Comparison of ENCODE assay signal across 22 mouse cellular contexts in genomic region chr5:117152944-117153343, GRCm38 (mm10). TPM values are rescaled to one million over a fixed set of nuclear protein-coding genes. Genes with fewer than 3 reads are reported as not detected.
DNase-seq lines count a peak whose midpoint lies in the region; ATAC-seq and TF ChIP-seq lines count a peak whose summit lies in the region.
"Had no signal": no experiment of that assay in that cellular context is flagged by ENCODE, and none has a peak within 500 bp of the region (broad histone marks: within the 10 kb centered on the region; RNA-seq: fewer than 3 reads in every experiment).

No protein-coding gene starts in this region.

- no peaks in the 10 kb centered on the region for H3K4me1 ChIP-seq in midbrain, postnatal 0 days (ENCODE audit: insufficient read depth, low read length)
- no peaks in the 10 kb centered on the region for H3K4me1 ChIP-seq in midbrain, embryonic 15.5 days
- H3K4me1 ChIP-seq in small intestine, adult 2 months (ENCODE audit: control insufficient read depth, insufficient read depth, insufficient read length, low read length), result peaks cover 7% of the 10 kb centered on the region; the same call in 1 of the 2 replicates
- H3K4me1 ChIP-seq: forebrain, embryonic 10.5 days; hindbrain, embryonic 13.5 days had no signal

- no peak overlapping the region for H3K9ac ChIP-seq in midbrain, postnatal 0 days (replicated peaks; ENCODE audit: low read length, poor library complexity, severe bottlenecking)
- no peak overlapping the region for H3K9ac ChIP-seq in midbrain, embryonic 15.5 days
- H3K9ac ChIP-seq: embryonic facial prominence, embryonic 15.5 days; heart, embryonic 13.5 days; hindbrain, embryonic 13.5 days; kidney, embryonic 15.5 days; liver, embryonic 13.5 days had no signal

- POLR2A ChIA-PET in Patski (lab: Charles Lee), result interaction anchor here (0.6 to 1.7 kb wide), 3 partner anchors 20 to 33 kb away, joined by 3 to 4 read pairs (median 4); partner anchors contain the start of gene Taok3

- no peaks in the 10 kb centered on the region for H3K9me3 ChIP-seq in midbrain, postnatal 0 days (ENCODE audit: low read length)
- H3K9me3 ChIP-seq in midbrain, embryonic 15.5 days, result no peaks in the 10 kb centered on the region
- H3K9me3 ChIP-seq: embryonic facial prominence, embryonic 15.5 days; heart, embryonic 13.5 days; hindbrain, embryonic 13.5 days; kidney, embryonic 15.5 days; liver, embryonic 13.5 days had no signal

- in situ Hi-C loops in Patski (cut with MboI; ENCODE audit: low pct_unique_long_range_greater_than_20kb), result no loop called here

- no peak overlapping the region for H3K27ac ChIP-seq in layer of hippocampus, adult 2 months
- no peak overlapping the region for H3K27ac ChIP-seq in midbrain, postnatal 0 days (ENCODE audit: low read depth, low read length)
- H3K27ac ChIP-seq in midbrain, embryonic 15.5 days, result no peak overlapping the region
- no peak overlapping the region for H3K27ac ChIP-seq in small intestine, adult 2 months (ENCODE audit: insufficient read depth, low read depth, low read length)
- H3K27ac ChIP-seq: forebrain, embryonic 10.5 days; hindbrain, embryonic 13.5 days; kidney, embryonic 15.5 days; liver, embryonic 13.5 days had no signal

- H3K4me3 ChIP-seq in layer of hippocampus, adult 2 months, result no peak overlapping the region
- H3K4me3 ChIP-seq in midbrain, postnatal 0 days (ENCODE audit: low read depth, low read length), result no peak overlapping the region
- no peak overlapping the region for H3K4me3 ChIP-seq in midbrain, embryonic 15.5 days
- no peak overlapping the region for H3K4me3 ChIP-seq in small intestine, adult 2 months (ENCODE audit: low read depth, low read length)
- H3K4me3 ChIP-seq: embryonic facial prominence, embryonic 15.5 days; forebrain, embryonic 10.5 days; heart, embryonic 13.5 days; hindbrain, embryonic 13.5 days; kidney, embryonic 15.5 days; liver, embryonic 13.5 days; megakaryocyte, embryonic 14.5 days had no signal

- no peak for ATAC-seq in midbrain, postnatal 0 days (ENCODE audit: low FRiP score)
- ATAC-seq in midbrain, embryonic 15.5 days (replicated peaks), result no peak
- ATAC-seq in Patski, result no peak
- ATAC-seq: activated CD4-positive, CD25-positive, alpha-beta regulatory T cell, adult 4 months; midbrain, embryonic 16.5 days had no signal

- no peaks in the 10 kb centered on the region for H3K36me3 ChIP-seq in midbrain, postnatal 0 days (ENCODE audit: insufficient read depth, low read length)
- no peaks in the 10 kb centered on the region for H3K36me3 ChIP-seq in midbrain, embryonic 15.5 days (replicated peaks)
- peaks cover 34% of the 10 kb centered on the region for H3K36me3 ChIP-seq in small intestine, adult 2 months (ENCODE audit: control insufficient read depth, insufficient read depth, low read length)
- H3K36me3 ChIP-seq: embryonic facial prominence, embryonic 15.5 days; forebrain, embryonic 10.5 days; hindbrain, embryonic 13.5 days; kidney, embryonic 15.5 days had no signal

- peak; percentile 43 for TF ChIP-seq CTCF in layer of hippocampus, adult 2 months (conservative IDR thresholded peaks at IDR 0.05)
- TF ChIP-seq CTCF in midbrain, postnatal 0 days (IDR thresholded peaks at IDR 0.05), result peak; percentile 31
- TF ChIP-seq CTCF in Patski (IDR thresholded peaks at IDR 0.05), result peak; percentile 54
- TF ChIP-seq CTCF in small intestine, adult 2 months (IDR thresholded peaks at IDR 0.05; ENCODE audit: extremely low read depth, insufficient read length, insufficient replicate concordance, low read depth, low read length), result peak; percentile 28; the same call in 1 of the 2 replicates

- no peak for TF ChIP-seq POLR2A in small intestine, adult 2 months (IDR thresholded peaks at IDR 0.05; ENCODE audit: low read depth, low read length)

- no peak overlapping the region for H3K4me2 ChIP-seq in midbrain, postnatal 0 days (ENCODE audit: low read depth, low read length, poor library complexity, severe bottlenecking)
- no peak overlapping the region for H3K4me2 ChIP-seq in midbrain, embryonic 15.5 days
- H3K4me2 ChIP-seq: embryonic facial prominence, embryonic 15.5 days; heart, embryonic 13.5 days; hindbrain, embryonic 13.5 days; kidney, embryonic 15.5 days; liver, embryonic 13.5 days had no signal

- no peaks in the 10 kb centered on the region for H3K27me3 ChIP-seq in midbrain, postnatal 0 days (ENCODE audit: insufficient read depth, low read length)
- no peaks in the 10 kb centered on the region for H3K27me3 ChIP-seq in midbrain, embryonic 15.5 days (replicated peaks)
- no peaks in the 10 kb centered on the region for H3K27me3 ChIP-seq in Patski
- H3K27me3 ChIP-seq in small intestine, adult 2 months (ENCODE audit: control insufficient read depth, insufficient read depth, low read length), result no peaks in the 10 kb centered on the region
- H3K27me3 ChIP-seq: embryonic facial prominence, embryonic 15.5 days; heart, embryonic 13.5 days; hindbrain, embryonic 13.5 days; kidney, embryonic 15.5 days; liver, embryonic 13.5 days; megakaryocyte, embryonic 14.5 days had no signal

- DNase-seq in layer of hippocampus, adult 2 months (ENCODE audit: low spot score in 2 of 2), result no peak
- DNase-seq in layer of hippocampus, postnatal 10 days (ENCODE audit: low spot score in 2 of 2), result no peak
- DNase-seq in midbrain, postnatal 0 days (ENCODE audit: low spot score), result no peak
- no peak for DNase-seq in Patski (ENCODE audit: low read depth, low spot score)
- no peak for DNase-seq in thymus, adult 18-20 months
- no peak for DNase-seq in right cerebral cortex, adult 18-20 months
- DNase-seq: cerebellum, adult 11 months; cerebellum, postnatal 14 days; embryo, embryonic 11 days; liver, embryonic 13.5 days; lung, postnatal 14 days; thymus, postnatal 4 days had no signal

- CTCF ChIA-PET in Patski (lab: Charles Lee), result interaction anchor here (1.0 to 1.6 kb wide), 3 partner anchors 9 to 18 kb away, joined by 3 to 6 read pairs (median 4); no protein-coding TSS in a partner anchor

RNA-seq across cellular contexts. Expression of gene Taok3, which starts 33.0 kb away (rescaled TPM):
- total RNA-seq in layer of hippocampus, adult 2 months (2021), result 10 to 100 TPM; 57.0 to 60.8 TPM
- 10 to 100 TPM; 66.3 to 68.3 TPM for total RNA-seq in layer of hippocampus, postnatal 10 days (2021)
- total RNA-seq in midbrain, postnatal 0 days (2014; rRNA removed), result 30.1 and 35.5 TPM in 2 replicates
- 61.9 and 65.1 TPM in 2 replicates for polyA plus RNA-seq in midbrain, postnatal 0 days (2015; fragmentation: Nextera tagmentation; extraction: Ambion mirVana)
- 58.8 and 59.2 TPM in 2 replicates for polyA plus RNA-seq in midbrain, embryonic 15.5 days (2015; fragmentation: Nextera tagmentation; extraction: Ambion mirVana)
- 35.2 TPM for polyA plus RNA-seq in Patski (2021)
- 10.7 and 32.0 TPM in 2 replicates for polyA plus RNA-seq in small intestine, adult 2 months (2012; rRNA removed)

RNA-seq across cellular contexts. Expression of gene Suds3, which starts 37.0 kb away (rescaled TPM):
- 100 to 1,000 TPM; 112 to 130 TPM for total RNA-seq in layer of hippocampus, adult 2 months (2021)
- 100 to 1,000 TPM in 1 of 2 experiments, 10 to 100 TPM in 1; 96.6 to 101 TPM for total RNA-seq in layer of hippocampus, postnatal 10 days (2021)
- total RNA-seq in midbrain, postnatal 0 days (2014; rRNA removed), result 91.5 and 95.0 TPM in 2 replicates
- 63.9 and 70.9 TPM in 2 replicates for polyA plus RNA-seq in midbrain, postnatal 0 days (2015; fragmentation: Nextera tagmentation; extraction: Ambion mirVana)
- polyA plus RNA-seq in midbrain, embryonic 15.5 days (2015; fragmentation: Nextera tagmentation; extraction: Ambion mirVana), result 87.3 and 87.4 TPM in 2 replicates
- polyA plus RNA-seq in Patski (2021), result 113 TPM
- polyA plus RNA-seq in small intestine, adult 2 months (2012; rRNA removed), result 51.1 and 114 TPM in 2 replicates
